In genomic region chr13:114999582-114999981, GRCm38 (mm10) we compare ENCODE assay signal across 23 mouse cellular contexts.
"Had no signal": no experiment of that assay in that cellular context is flagged by ENCODE, and none has a peak within 500 bp of the region (broad histone marks: within the 10 kb centered on the region; RNA-seq: fewer than 3 reads in every experiment).

No protein-coding gene starts in this region.

- H3K4me2 ChIP-seq: lung, embryonic 14.5 days; midbrain, embryonic 15.5 days; neural tube, embryonic 13.5 days had no signal

- H3K9ac ChIP-seq: liver, embryonic 14.5 days; liver, postnatal 0 days; lung, embryonic 14.5 days; midbrain, embryonic 15.5 days; neural tube, embryonic 13.5 days had no signal

- H3K9me3 ChIP-seq: megakaryocyte, embryonic 14.5 days; midbrain, embryonic 10.5 days; midbrain, embryonic 15.5 days; neural tube, embryonic 13.5 days had no signal

- H3K27me3 ChIP-seq: megakaryocyte, embryonic 14.5 days; midbrain, embryonic 15.5 days; neural tube, embryonic 13.5 days had no signal

- ATAC-seq: intestine, postnatal 0 days; liver, postnatal 0 days; lung, postnatal 0 days; midbrain, embryonic 15.5 days had no signal

- H3K4me1 ChIP-seq: midbrain, embryonic 10.5 days; midbrain, embryonic 15.5 days; neural tube, embryonic 13.5 days had no signal

- H3K27ac ChIP-seq: kidney, postnatal 0 days; layer of hippocampus, adult 2 months; liver, embryonic 14.5 days; macrophage; midbrain, embryonic 10.5 days; midbrain, embryonic 15.5 days; neural tube, embryonic 13.5 days; stomach, postnatal 0 days had no signal

- H3K4me3 ChIP-seq: layer of hippocampus, adult 2 months; megakaryocyte, embryonic 14.5 days; midbrain, embryonic 10.5 days; midbrain, embryonic 15.5 days; neural tube, embryonic 13.5 days had no signal

- H3K36me3 ChIP-seq: midbrain, embryonic 10.5 days; midbrain, embryonic 15.5 days; neural tube, embryonic 13.5 days had no signal

- DNase-seq: kidney, adult 2 months; kidney, postnatal 25 days; layer of hippocampus, adult 9-11 months; layer of hippocampus, postnatal 36 days; left cerebral cortex, postnatal 4 days; liver, postnatal 0 days; lung, embryonic 14.5 days; right cerebral cortex, adult 18-20 months; right cerebral cortex, postnatal 14 days; right cerebral cortex, postnatal 4 days; thymus, adult 2 months; thymus, postnatal 25 days had no signal
